Mouse (Mus musculus): Measurements from ENCODE around the gene Cry2.

The Cry2 gene

DNA sequence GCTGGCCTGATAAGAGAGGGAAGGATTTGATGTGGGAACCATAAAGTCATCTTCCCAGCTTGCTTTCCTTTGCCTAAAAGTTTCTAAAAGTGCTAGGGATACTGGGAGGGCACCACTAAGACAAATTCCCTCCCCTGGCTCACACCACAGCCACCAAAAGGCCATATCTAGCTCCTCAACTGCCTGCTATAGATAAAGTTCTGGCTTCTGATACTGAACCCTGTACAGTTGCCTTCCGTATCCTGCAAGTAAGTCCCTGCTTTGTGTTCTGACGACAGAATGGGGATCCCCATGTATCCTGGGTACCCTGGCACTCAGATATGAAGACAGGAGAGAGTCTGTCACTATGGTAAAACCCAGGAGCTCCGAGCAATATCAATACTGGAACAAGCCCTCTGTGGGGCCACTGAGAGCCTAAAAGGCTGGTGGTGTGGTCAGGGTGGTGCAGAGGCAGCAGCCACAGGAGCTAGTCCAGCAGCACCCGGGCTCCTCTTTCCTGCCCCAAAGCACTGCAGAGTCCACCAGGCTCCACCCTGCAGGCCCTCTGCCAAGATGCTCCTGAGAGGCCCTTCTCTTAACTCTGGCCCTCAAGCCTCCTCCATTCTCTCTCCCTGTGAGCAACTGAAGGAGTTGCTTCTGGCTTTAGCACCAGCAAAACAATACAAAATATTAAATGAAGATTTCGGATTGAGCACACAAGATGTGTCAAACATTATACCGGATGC is 43.5 kb downstream of the Cry2 start:
- peak; percentile 42 for DNase-seq (ENCODE audit: extremely low read depth, insufficient read length, low spot score)

DNA sequence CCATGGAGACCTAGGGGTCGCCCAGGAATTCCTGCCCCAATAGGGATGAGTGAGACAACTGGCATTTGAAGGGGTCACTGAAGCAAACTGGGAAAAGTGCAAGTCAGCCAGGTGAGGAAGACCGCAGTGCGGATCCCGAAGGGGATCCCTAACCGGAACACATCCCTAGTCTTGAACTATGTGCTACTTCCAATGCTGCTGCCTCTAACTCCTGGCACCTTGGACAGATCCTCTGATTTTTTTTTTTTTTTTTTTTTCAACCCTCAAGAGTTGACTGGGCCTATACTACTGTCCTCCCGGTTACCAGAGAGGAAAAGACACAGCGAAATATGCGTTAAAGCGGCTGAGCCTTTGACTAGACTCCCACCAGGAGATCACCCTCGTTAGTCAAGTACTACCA is 44.2 kb downstream of the Cry2 start:
- no peak for DNase-seq (ENCODE audit: extremely low read depth, insufficient read length, low spot score)

DNA sequence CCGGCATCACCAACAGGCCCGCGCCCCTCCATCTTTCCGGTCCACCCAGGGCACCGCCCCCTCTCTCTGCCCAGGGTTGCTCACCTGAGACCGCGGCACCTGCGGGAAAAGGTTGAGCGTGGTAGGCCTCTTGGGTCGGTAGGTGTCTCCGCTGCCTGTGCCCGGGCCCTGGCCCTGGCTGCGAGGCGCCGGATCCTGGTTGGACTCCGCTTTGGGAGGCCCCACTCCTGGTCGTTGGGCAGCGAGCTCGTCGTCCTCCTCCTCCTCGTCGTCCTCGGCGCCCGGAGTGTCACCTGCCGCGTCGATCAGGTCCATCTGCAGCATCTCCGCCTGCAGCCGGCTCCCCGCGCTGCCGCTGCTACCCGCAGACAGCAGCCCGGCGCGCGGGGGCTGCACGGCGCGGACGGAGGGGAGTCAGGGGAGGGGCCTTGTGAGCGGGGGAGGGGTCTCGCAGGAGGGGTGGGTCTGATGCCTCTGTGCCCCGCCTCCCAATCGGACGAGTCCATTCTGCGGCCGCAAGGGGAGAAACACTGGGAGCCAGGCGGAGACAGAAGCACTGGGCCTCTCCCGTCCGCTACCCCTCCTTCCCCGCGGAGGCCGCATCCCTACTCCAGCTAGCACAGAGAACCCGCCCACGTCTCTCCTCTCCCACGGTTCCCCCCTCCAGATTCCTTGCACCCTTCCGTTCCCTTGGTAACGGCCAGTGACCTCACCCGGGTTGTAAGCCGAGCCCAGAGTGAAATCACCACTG is 44.8 kb downstream of the Cry2 start:
- peak; percentile 90 for DNase-seq (ENCODE audit: extremely low read depth, insufficient read length, low spot score)

DNA sequence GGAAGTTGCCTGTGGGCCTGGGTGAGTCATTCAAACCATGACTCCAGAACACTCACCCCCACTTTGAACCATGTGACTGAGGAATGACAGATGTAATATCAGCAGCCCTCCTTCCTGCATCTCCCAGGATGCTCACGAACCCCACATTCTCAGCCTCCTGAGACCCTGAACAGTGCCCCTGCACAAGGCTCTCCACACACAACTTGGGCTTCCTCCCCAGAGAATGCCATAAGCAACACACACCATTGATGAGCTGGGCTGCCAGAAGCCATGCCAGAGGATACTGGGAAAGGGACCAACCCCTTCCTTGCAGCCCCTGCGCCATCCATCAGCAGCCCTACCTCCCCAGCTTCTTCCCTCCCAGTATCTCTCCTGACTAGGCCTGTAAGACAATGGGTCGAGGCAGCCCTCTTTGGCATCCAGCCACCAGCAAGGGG is 45.7 kb downstream of the Cry2 start:
- DNase-seq (ENCODE audit: extremely low read depth, insufficient read length, low spot score) = no peak

DNA sequence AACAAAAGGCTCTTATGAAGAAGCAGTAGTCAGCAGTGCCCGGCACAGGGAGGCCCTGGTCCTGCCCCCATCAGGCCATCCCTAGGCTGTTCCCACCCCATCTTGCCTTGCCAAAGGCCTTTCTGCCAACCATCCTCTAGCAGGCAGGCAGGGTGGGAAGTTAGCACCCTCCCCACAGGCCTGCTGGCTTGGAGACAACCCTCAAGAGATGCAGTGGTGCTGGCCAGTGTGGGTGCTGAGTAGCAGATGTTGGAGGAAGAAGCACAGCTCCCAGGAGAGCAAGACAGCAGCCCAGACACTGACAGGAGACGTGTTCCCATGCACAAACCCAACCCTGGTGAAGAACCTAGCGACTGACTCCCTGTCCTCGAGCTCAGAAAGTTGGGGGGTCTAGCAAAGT is 46.2 kb downstream of the Cry2 start:
- DNase-seq (ENCODE audit: extremely low read depth, insufficient read length, low spot score) = peak; percentile 74

DNA sequence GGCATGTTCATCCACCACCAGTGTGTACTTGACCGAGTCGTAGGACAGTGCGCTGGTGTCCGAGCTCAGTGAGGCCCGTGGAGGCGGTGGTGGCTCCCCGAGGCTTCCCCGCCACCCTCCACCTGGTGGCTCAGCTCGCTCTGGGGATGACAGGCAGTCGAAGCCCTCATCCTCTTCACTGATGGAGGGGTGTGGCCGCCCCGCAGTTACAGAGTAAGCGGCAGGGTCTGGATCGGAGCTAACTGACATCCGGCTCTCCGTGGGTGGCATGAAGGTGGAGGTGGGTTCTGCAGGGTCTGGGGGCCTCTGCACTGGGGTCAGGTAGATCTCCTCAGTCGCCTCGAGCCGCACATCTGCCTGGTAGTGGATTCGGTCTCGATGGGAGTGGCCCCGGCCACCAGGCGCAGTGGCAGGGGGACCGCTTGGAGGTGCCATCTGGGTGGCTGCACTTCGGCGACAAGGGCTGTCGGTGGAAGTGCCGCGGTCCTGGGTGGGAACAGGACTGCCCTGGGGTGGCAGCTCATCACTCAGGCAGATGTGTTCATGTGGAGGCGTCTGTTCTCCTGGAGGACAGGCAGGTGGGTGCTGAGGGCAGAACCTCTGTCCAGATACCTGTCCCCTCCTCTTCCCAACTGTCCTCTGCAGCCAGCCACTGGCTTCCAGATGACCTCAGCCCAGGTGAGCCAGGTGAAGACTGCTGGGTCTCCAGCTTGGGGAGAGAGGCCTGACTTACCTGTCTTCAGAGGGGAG is 46.8 kb downstream of the Cry2 start:
- no peak for DNase-seq (ENCODE audit: extremely low read depth, insufficient read length, low spot score)

DNA sequence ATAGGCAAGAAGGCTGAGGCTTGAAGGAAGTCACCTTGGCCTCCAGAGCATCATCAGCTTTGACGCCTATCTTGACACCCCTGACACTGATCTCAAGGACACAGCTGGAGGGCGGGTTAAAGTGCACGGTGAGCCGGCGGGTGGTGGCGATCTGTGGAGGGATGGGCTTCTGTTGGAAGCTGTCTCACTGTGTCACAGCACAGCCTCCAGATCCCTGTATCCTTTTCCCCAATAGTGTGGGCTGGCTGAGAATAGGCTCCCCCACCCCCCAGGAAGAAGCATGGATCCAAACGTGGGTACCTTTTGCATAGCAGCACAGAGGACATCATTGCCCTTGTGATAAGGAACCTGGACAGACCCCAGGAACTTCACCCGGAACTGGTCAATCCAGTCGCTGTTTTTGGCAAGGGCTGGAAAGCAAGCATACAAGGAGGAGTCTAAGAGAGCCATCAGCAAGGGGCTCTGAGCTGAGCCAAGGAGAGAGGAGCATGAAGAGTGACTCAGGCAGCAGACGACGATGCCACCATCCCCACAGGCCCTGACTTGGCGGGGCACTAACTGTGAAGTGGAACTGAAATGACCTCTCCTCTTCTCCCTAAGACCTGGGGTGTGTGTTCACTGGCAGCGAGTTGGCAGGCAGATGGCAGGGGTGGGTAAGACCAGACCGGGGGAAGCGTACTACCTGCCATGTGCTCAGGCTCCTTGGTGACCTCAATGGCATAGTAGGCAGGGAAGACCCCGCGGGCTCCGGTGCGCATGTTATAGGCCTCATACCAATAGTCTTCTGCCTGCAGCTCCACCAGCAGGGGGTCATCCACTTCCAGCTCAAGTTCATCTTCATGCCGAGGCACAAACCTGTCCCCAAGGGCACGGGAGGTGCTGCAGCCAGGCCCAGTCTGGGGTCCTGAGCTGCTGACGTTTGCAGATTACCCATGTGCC is 48.5 kb downstream of the Cry2 start:
- no peak for DNase-seq (ENCODE audit: extremely low read depth, insufficient read length, low spot score)

DNA sequence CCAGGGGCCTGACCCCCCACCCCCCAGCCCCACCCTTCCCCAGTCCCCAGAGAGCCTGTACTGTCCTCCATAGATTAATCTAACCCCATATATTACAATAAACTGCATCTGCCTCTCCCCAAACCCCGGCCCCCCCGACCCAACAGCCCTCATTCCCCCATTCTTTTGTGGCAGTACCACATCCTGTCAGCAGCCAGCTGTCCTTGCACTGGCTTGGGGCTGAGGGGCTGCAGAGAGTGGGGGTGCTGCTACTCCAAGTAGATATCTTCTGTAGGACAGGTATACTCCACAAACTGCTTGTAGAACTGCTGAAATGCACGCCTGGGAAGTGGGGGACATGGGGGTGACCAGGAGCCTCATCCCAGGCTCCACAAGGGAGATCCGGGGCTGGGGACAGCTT is 49.7 kb downstream of the Cry2 start:
- no peak for DNase-seq (ENCODE audit: extremely low read depth, insufficient read length, low spot score)

DNA sequence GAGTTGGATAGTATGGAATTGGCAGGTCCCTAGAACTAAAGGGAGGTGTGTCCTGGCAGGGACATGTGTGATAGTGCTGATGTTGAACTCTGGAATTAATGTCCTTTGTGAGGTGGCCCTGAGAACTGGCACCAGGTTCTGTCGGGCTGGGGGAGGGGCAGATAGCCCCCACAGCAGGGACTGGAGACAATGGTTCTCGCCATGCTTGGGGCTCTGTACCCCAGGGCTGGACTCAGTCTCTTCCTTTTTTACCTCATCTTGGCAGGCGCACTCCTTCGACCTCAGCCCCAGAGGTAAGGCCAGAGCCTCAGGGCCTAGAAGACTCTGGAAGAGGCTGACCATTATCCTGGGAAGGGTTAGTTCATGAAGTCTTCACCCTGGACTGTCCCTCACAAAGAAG is 51.1 kb downstream of the Cry2 start:
- no peak for DNase-seq (ENCODE audit: extremely low read depth, insufficient read length, low spot score)

DNA sequence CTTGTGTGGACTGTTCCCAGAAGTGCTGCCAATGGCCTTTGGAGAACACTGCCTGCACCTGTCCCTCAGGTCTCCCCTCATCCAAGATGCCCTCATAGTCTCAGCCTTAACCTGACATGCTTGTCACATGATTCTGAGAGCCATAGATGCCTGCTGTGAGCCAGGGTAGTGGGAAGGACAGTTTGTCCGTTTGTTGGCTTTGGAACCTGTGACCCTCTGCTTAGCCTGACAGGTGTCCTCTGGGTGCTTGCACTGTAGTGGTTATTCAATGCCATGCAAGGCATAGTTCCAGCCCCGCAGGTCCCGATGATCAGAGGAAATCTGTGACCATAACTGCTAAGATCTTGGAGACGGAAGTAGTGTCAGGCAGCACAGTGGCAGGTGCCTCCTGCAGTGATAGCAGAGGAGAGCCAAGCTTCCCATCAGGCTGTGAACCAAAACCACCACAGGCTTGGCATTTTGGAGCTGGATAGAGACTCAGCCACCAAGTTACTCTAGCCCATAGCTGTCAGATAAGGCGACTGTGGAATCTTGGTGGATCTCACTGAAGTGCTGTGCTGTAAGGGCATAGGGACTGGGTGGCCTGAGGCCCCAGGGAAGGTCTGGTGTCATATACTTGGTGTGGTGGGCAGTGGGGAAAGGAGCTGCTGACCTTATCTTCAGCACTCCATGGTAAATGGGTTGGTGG is 51.8 kb downstream of the Cry2 start, which contains the start of gene 1700029I15Rik:
Gene 1700029I15Rik (plus strand): TSS at position 638 of the 688 bp plus-strand sequence.
- DNase-seq (ENCODE audit: extremely low read depth, insufficient read length, low spot score) = no peak

DNA sequence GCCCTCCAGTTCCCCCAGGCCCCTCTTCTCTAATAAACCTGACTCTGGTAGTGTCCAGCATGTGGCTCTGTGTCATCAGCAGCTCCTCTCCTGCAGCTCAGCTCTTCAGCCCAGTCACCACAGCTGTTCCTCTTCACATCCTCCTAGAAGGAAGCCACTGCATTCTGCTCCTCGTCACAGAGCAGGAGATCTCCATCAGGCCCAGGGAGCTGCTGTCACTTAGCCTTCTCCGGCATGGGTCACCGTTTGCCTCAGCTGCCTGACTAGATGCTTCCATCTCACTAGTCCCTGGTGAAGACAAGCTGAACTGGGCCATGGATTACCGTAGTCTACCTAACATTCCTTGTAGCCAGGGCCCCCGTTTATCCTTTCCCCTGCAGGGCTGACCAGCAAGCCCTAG is 52.7 kb downstream of the Cry2 start:
- no peak for DNase-seq (ENCODE audit: extremely low read depth, insufficient read length, low spot score)

DNA sequence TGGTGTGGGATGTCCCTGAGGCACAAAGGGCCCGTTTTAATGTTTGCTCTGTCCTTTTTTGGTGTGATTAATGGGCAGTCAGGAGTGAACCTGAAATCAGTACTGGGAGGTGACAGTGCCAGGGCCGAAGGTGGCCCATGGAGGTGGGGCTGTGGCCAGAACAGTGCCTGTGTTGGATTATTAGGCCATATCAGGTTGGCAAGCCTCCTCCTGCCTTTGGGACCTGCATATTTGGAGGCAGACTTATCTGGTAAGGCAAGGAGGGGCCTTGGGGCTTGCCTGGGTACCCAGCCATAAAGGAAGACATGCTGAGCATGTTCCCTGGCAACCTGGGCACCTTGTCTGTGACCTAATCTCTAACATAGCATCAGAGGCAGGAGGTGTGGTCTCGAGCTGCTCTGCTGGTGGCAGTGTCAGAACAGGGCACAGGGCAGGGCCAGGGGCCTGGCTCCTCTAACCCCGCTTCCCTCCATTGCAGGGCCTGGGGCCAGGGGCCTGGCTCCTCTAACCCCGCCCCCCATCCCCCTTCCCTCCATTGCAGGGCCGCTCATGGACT is 53.3 kb downstream of the Cry2 start:
- no peak for DNase-seq (ENCODE audit: extremely low read depth, insufficient read length, low spot score)

DNA sequence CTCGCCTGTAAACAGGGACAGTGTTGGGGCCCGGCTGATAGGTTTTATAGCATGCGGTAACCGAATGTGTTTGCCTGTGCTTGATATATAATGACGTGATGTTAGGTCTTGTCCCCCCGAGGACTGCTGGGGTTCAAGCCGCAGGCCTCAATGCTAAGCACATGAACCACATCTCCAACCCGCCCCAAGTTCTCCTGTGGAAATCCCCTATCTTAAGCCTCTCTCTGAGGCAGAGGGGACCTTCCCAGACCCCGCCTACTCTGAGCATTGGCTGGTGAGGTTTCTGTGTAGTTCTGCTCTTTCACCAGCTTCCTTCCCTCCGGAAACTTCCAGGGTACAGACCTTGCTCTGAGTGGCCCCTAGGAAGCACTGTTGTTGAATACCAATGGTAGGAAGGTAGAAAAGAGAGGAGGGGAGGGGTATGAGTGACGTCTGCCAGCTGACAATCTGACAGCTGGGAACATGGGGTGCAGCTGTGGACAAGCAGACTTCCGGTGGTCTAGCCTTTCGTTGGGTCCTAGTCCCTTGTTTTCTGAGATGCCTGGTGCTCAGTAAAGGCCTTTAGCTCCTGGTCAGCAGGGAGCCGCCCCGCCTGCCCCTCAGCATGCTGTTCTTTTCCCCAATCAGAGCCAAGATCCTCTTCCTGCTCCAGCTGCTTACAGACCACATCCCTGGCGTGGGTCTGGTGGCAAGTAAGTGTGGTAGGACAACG is 53.9 kb downstream of the Cry2 start:
- no peak for DNase-seq (ENCODE audit: extremely low read depth, insufficient read length, low spot score)

DNA sequence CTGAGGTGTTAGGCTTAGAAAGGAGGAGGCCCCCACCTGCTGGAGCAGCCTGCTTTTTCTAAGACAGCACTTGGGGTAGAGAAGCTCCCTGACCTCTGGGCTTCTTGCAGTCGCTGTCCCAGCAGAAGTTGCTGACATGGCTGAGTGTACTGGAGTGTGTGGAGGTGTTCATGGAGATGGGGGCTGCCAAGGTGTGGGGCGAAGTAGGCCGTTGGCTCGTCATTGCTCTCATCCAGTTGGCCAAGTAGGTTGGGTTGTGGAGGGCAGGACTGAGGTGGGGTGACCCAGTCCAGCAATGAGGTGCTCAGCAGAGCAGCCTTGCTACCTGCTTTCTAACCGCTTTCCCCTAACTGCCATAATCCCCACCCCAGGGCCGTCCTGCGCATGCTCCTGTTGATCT is 56.5 kb downstream of the Cry2 start:
- DNase-seq (ENCODE audit: extremely low read depth, insufficient read length, low spot score) = no peak

DNA sequence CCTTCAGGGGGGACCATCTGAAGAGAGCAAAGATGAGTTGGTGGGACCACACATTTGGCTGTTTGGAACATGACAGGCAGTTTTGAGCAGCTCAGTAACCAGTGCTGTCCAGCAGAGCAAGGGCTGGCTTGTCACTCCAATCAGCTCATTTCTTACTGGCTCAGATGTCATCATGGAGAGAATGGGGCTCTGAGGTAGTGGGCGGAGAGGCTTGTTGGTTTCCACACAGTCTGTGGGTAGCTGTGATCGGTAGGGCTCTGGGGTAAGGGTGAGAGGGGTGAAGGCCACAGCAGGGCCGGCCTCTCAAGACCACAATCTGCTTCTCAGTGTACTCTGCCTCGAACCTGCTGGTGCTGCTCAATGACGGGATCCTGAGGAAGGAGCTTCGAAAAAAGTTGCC is 57.5 kb downstream of the Cry2 start:
- no peak for DNase-seq (ENCODE audit: extremely low read depth, insufficient read length, low spot score)

DNA sequence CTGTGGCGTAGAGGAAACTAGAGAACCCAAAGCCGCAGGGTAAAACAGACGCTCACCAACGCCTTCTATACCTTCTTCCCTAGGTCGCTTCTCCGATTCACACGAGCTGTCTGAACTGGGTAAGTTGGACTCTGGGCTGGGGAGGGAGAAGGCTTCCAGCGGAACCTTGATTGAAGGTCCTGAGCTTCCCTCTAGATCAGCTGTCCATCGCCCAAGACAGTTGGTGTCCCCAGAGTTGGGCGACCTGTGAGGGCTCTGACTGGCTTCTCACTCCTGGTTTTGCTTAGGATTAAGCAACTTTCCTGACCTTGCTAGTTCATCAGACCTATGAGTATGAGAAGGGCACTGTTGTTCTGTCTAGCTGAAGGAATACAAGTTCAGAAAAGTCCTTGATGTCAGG is 58.1 kb downstream of the Cry2 start:
- no peak for DNase-seq (ENCODE audit: extremely low read depth, insufficient read length, low spot score)

DNA sequence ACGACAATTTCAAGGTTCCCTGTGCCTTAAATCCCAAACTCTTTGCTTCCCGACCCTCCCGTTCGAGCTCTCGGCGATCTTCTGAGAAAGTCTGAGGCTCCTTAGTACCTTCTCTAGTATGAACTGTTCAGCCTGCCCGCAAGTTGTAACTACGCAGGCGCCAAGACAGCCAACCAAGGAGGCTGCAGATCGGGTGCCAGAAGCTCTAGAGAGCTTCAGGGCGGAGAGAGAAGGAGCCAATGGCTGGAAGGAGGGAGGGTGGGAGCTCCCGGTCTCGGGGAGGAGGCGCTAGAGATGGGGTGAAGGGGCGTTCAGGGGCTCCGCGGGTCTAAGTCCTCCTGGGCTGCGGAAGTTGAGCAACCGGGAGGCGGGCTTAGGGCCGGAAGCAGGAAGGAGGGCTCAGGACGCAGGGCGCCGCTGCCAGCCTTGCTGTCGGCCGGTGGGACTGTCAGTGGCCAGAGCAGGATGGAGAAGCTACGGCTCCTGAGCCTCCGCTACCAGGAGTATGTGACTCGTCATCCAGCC is 58.7 kb downstream of the Cry2 start:
- peak; percentile 98 for DNase-seq (ENCODE audit: extremely low read depth, insufficient read length, low spot score)

DNA sequence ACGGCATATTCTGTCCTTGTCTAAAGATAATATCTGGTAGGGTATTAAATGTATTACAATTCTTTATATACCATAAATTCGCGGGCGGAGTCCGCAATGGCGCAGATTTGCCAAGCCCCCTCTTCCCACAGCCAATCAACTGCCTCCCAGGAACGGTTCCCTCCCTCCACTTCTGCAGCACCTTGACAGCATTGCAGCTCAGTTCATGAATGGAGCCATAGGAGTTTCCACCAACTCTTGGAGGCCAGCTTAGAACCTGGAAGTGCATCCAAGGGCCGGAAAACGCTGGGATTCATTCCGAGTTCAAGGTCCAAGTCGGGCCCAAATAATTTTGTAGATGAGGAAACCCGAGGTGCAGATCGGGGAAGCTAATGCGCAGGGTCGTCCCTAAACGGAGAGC is 59.3 kb downstream of the Cry2 start, which contains the start of the genes Pex16 and Large2:
Gene Pex16 (plus strand): TSS at position 163 of the 400 bp plus-strand sequence.
Gene Large2 (minus strand): TSS at position 356 of the 400 bp plus-strand sequence.
- no peak for DNase-seq (ENCODE audit: extremely low read depth, insufficient read length, low spot score)

DNA sequence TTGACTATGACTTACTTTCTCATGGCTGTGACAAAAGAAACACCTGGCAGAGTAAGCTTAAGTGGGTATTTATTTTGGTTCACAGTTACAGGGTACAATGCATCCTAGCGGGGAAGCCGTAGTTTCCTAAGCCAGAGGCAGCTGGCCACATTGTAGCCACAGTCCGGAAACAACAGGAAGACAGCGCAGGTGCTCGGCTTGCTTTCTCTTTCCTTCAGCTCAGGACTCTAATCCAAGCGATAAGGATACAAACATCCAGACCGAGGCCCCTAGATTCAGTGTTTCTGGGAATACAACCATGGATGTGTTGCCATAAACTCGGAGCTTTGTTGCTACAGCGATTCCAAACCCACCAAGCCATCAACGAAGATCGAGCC is 60.4 kb downstream of the Cry2 start:
- no peak for DNase-seq (ENCODE audit: extremely low read depth, insufficient read length, low spot score)
